Mouse (Mus musculus) large intestine, adult 2 months (tissue): ENCODE measurements around the gene Tctn1. TPM values are rescaled to one million over a fixed set of nuclear protein-coding genes. Genes with fewer than 3 reads are reported as not detected.

Experiments used
- DNase-seq: peaks from one replicate; pipeline ENCODE4 v3.0.0-alpha.2; 2012; ENCODE audit warnings: low read depth, low spot score
- WGBS: fragments of 180-500 bp; shearing (Covaris S2); methylation state at CpG from one replicate; pipeline ENCODE4 v1.1.7; 2018; 5-methylcytosine and 5-hydroxymethylcytosine counted together
- polyA plus RNA-seq: library from polyadenylated mRNA; depleted of rRNA; stranded (reverse); fragments of >200 nt; gene quantifications from 2 replicates; pipeline ENCODE4 v1.2.3, GENCODE M21; 2012

Gene Tctn1
- polyA plus RNA-seq, 1 experiment, result 7.6 TPM

- DNase-seq, result no peak
- 78% methylated on average over 6 of the region's 6 CpGs for WGBS
Observed at GRCm38 (mm10) chr5:122258027-122258741, 6.1 kb downstream of the Tctn1 start.

GRCm38 (mm10) chr5:122251895-122252606 is 12.2 kb downstream of the Tctn1 start:
- 94% methylated on average over 17 of the region's 17 CpGs for WGBS

DNA sequence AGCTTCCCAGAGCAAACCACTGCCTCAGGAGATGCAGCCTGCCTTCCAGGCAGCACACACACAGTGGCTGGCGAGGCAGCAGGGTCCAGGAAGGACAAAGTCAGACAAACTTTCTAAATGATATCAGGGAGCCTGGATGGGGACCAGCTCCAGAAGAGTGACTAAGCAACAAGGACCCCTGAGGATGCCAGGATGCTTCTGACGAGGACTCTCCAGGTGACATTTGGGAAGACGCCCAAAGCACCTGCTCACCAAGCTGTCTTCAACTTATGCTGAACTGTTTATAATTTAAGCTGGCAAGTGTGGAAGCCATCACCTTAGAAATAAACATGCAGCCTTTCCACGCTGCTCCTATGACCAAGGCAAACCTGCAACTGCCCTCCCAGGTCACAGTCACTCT is 15.0 kb downstream of the Tctn1 start:
- 94% methylated on average over 4 of the region's 4 CpGs for WGBS

More at GRCm38 (mm10) chr5:122251895-122252606, 12.2 kb downstream of the Tctn1 start:
- DNase-seq, result no peak

DNA sequence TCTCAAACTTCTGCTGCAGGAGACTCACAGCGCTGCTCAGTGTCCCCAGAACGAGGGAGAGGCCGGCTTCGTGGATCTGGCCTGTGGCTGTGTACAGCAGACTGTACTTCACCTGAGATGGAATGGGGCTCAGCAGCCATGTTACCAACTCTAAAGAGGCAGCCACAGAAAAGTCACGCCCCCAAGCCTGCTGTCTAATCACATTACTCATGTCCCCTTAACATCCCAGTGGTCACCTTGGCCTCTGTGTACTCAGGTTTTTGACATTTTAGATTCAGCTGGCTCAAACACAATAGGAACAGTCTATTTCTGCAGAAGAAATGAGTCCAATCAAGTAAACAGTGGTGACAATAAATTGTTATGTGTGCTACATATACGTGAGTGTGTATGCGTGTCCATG is 16.3 kb downstream of the Tctn1 start:
- 96% methylated on average over 7 of the region's 7 CpGs for WGBS
- DNase-seq, result no peak

More for the DNA sequence above, 15.0 kb downstream of the Tctn1 start:
- no peak for DNase-seq

- DNase-seq, result no peak
- WGBS, result 91% methylated on average over 11 of the region's 11 CpGs
Observed at GRCm38 (mm10) chr5:122247529-122247928, 16.7 kb downstream of the Tctn1 start.

DNA sequence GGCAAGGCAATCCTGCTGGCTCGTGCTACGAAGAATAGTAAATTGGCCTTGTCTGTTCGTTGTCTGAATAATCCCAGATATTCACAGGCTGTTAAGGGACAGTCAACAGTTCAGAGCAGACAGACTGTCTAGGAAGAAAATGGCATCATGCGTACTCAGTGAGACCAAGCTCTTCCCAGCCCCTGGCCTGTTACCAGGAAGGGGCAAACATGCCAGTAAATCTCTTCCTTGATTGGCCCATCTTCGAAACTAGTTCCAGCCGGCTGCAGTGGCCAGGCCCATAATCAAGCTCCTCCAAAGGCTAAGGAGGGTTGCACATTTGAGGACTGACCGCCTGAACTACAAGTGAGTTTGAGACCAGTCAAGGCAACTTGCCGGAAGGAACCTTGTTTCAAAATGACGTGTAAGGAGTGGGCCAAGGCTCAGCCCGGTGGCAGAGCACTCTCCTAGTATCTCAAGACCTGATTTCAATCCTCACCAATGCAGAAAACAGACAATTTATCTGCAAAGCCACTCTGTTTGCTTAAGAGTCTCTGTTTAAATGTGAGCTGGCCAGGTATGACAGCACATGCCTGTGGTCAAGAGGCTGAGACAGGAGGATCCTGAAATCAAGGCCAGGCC is 17.6 kb downstream of the Tctn1 start:
- no peak for DNase-seq
- 85% methylated on average over 10 of the region's 10 CpGs for WGBS

- no peak for DNase-seq
- WGBS, result 51% methylated on average over 3 of the region's 3 CpGs
Observed at GRCm38 (mm10) chr5:122245186-122245585, 19.1 kb downstream of the Tctn1 start.

- WGBS, result 67% methylated on average over 17 of the region's 17 CpGs
- DNase-seq, result no peak
Observed at GRCm38 (mm10) chr5:122243781-122244523, 20.3 kb downstream of the Tctn1 start.

GRCm38 (mm10) chr5:122242521-122243123 is 21.6 kb downstream of the Tctn1 start:
- WGBS, result 87% methylated on average over 6 of the region's 6 CpGs
- DNase-seq, result no peak

DNA sequence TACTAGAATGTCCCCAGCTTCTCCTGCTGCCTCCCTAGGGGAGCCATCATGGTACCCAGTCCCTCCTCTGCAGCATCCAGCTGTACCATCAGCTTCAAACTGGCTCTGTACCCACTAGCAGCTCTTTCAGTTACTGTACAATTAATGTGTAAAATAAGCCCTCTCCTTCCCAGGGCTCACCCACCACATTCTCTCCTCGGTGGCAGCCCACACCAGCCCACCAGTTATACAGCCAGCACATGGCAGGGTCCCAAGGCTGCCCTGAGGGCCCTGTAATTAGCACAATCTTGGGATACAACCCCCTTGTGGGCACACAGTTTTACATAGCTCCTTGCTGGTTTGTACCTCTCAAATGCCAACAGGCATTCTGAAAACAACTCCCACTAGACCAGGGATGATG is 23.3 kb downstream of the Tctn1 start:
- DNase-seq, result no peak
- WGBS, result 75% methylated on average over 1 of the region's 1 CpGs

DNA sequence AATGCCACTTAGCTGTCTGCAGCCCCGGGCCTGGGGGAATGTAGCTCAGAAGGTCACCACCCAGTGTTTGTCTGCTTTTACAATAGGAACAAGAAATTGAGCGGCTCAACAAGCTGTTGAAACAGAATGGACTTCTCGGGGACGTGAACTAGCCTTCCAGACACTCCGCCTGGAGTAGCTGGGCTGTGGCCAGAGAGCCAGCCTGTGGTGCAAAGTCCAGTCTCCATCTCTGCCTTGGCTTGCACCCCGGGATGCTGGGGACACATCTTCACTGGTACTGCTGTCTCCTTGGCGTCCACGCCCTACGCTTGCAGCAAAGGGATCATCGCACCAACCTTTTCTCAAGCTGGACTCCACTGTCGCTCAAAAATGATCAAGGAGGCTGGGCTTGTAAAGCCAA is 23.7 kb downstream of the Tctn1 start:
- WGBS, result 64% methylated on average over 11 of the region's 11 CpGs
- DNase-seq, result no peak

GRCm38 (mm10) chr5:122239618-122240017 is 24.6 kb downstream of the Tctn1 start:
- DNase-seq, result no peak
- WGBS, result 76% methylated on average over 7 of the region's 7 CpGs

GRCm38 (mm10) chr5:122237200-122237599 is 27.1 kb downstream of the Tctn1 start:
- DNase-seq, result no peak
- 65% methylated on average over 5 of the region's 5 CpGs for WGBS

DNA sequence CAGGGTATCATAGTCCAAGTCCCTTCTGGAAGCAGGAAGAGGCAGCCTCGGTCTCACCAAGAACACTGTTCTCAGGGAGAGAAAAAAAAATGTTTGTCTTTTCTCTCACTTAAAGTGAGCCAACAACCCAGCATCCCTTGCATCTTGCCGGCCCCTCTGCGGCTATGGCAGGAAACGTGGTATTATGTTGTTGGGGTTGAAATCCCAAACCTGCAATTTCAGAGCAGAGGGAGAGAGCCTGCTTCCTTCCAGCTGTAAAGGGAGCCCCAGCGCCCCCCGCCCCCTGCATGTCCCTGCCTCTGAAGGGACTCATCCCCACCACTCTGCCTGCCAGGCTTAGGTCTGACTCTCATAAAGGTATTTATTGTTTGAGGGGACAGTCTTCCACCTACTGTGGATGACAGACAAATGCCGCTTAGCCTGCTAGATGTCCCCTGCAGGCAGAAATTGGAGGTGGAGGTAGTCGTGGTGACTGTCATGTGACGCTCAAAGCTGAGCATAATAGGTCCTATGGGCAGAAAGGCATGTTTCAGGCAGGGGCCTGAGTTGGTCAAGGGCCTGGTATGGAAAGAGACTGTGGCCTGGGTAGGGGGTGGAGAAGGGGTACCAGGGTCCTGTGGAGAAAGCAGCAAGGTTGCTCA is 28.9 kb downstream of the Tctn1 start:
- no peak for DNase-seq
- 40% methylated on average over 9 of the region's 9 CpGs for WGBS

DNA sequence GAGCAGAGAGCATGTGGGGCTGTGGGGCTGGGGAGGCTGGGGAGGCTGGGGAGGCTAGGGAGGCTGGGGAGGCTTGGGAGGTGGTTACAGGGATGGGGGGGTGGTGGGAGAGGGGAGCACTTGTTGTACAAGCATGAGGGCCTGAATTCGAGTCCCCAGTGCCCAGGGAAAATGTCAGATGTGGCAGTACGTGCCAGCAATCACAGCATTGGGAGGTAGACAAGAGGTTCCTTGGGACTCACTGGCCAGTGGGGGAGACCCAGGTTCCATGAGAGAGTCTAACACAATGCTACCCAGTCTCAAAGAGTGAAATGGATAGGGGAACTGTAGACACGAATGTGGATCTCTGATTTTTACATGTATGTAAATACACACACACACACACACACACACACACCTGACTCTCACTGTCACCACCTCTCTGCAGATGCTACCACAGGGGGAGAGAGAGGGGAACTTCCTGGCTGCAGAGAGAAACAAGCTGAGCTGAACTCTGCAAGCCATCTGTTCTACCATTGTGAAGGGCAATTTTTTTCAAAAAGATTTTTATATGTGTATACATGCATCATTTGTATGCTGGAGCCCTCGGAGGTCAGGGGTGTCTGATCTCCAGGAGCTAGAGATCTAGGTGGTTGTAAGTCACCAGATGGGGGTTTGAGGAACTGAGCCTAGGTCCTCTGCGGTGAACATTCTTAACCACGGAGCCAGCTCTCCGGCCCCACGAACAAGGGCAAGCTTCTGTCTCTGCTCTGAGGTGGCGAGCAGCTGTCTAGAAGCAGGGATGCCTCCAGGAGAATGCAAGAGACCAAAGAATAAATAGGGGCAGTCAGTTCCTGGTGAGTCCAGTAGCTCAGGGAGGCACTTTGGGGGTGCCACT is 29.7 kb downstream of the Tctn1 start:
- 64% methylated on average over 9 of the region's 9 CpGs for WGBS
- DNase-seq, result no peak

GRCm38 (mm10) chr5:122233695-122234094 is 30.6 kb downstream of the Tctn1 start:
- WGBS, result 71% methylated on average over 12 of the region's 12 CpGs
- DNase-seq, result no peak

GRCm38 (mm10) chr5:122233077-122233581 is 31.1 kb downstream of the Tctn1 start:
- DNase-seq, result no peak
- WGBS, result 62% methylated on average over 14 of the region's 14 CpGs

DNA sequence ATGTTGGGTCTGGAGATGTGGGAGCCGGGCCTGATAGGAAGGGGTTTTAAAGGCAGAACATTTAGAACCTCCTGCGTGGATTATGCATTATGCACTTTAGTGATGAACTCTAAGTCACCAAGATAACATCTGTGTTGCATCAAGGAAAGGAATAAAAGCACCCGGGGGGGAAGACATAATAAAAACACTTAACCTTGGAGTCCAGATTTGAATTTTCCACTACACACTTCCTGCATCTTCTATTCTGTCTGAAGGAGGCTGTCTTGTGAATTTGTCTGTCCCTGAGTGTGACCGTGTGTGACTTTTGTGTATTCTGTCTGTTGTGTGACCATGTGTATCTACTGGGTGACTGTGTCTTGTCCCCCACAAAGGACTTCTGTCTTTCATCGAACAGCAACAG is 32.3 kb downstream of the Tctn1 start:
- WGBS, result 28% methylated on average over 5 of the region's 5 CpGs
- no peak for DNase-seq
